Mouse (Mus musculus): ENCODE measurements around the gene Zfp507. TPM values are rescaled to one million over a fixed set of nuclear protein-coding genes. Genes with fewer than 3 reads are reported as not detected.

Zfp507 gene
- polyA plus RNA-seq, 1 experiment from 2014 or later = 6.8 TPM

DNA sequence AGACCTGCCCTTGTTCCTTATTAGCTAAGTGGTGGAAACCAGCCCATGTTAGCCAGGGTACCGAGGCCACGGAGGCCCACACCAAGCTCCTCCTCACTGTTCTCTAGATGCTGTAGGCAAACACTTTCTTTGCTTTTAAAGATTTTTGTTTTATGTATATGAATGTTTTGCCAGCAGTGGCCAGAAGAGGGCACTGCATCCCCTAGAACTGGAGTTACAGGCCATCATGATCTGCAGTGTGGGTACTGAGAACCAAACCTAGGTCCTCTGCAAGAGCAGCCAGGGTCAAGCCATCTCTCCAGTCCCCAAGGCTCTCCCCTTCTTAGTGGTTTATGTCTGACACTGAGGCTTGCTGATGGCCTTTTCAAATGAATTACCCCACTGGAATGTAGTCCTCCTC is 79.8 kb downstream of the Zfp507 start:
- Histone ChIP-seq H3K27me3 (ENCODE audit: control insufficient read depth, insufficient read depth, low read length) (no peaks in the 10 kb centered on the region), H3K4me3 (ENCODE audit: low read depth, low read length) (no peak overlapping the region), H3K36me3 (ENCODE audit: control insufficient read depth, insufficient read depth, low read length) (0 out of 2 replicates have a peak, but pooled peaks cover 2% of the 10 kb centered on the region), H3K9me3 (ENCODE audit: control insufficient read depth, low read length) (no peaks in the 10 kb centered on the region), H3K4me1 (replicated peaks; ENCODE audit: control insufficient read depth, insufficient read depth) (no peaks in the 10 kb centered on the region), H3K27ac (replicated peaks) (no peak overlapping the region), H3K9ac (ENCODE audit: low read length) (no peak overlapping the region), H3K4me2 (replicated peaks; ENCODE audit: low read depth) (no peak overlapping the region)
- TF ChIP-seq CTCF (IDR thresholded peaks at IDR 0.05; ENCODE audit: low read depth) = peak; percentile 24; the same call in 1 of the 2 replicates
- no peak for TF ChIP-seq EP300 (optimal IDR thresholded peaks at IDR 0.05)
- DNase-seq (ENCODE audit: low spot score) (no peak), ATAC-seq (ENCODE audit: low FRiP score, low TSS enrichment) (no peak)
- 91% methylated on average over 2 of the region's 2 CpGs for WGBS

Other genes with a start within 250 kb of the Zfp507 start
- gene Nudt19, start 246.7 kb downstream of the Zfp507 start, polyA plus RNA-seq (2015; fragmentation: Nextera tagmentation; extraction: Ambion mirVana) = 60.8 and 68.9 TPM in 2 replicates
- gene Rgs9bp, start 217.4 kb downstream of the Zfp507 start, polyA plus RNA-seq (2015; fragmentation: Nextera tagmentation; extraction: Ambion mirVana) = 0.28 and 0.48 TPM in 2 replicates
- 17.0 and 17.3 TPM in 2 replicates for gene Ankrd27, start 216.8 kb downstream of the Zfp507 start, polyA plus RNA-seq (2015; fragmentation: Nextera tagmentation; extraction: Ambion mirVana)
- 190 and 196 TPM in 2 replicates for gene Pdcd5, start 155.5 kb downstream of the Zfp507 start, polyA plus RNA-seq (2015; fragmentation: Nextera tagmentation; extraction: Ambion mirVana)
- gene Dpy19l3, start 48.5 kb downstream of the Zfp507 start, polyA plus RNA-seq (2015; fragmentation: Nextera tagmentation; extraction: Ambion mirVana) = 7.9 and 9.0 TPM in 2 replicates